Mouse (Mus musculus) forebrain, embryonic 15.5 days (tissue): ENCODE measurements at regions not wholly inside any gene's neighbourhood (a gene's known extent, or its start where the extent isn't known, plus 50 kb on each side); places are given as distances from the start of the nearest gene placed in this dataset.

Source experiments
- ATAC-seq: fragments of 200-750 bp; cut with Nextera tagmentation; replicated peaks from 2 replicates; pipeline ENCODE4 v1.8.0; 2017; ENCODE audit warnings: mild to moderate bottlenecking, moderate TSS enrichment, moderate library complexity
- H3K27ac ChIP-seq: fragments of 300-500 bp; sonication (generic); replicated peaks from 2 replicates; pipeline ENCODE4 v1.5.1; 2015; ENCODE audit warnings: mild to moderate bottlenecking, inconsistent platforms
- H3K27me3 ChIP-seq: fragments of 300-500 bp; sonication (generic); 2 replicates; pipeline ENCODE4 v1.6.1; 2015; ENCODE audit warnings: inconsistent platforms
- H3K36me3 ChIP-seq: fragments of 300-500 bp; sonication (generic); 2 replicates; pipeline ENCODE4 v1.6.1; 2015; ENCODE audit warnings: mild to moderate bottlenecking, inconsistent platforms
- H3K4me1 ChIP-seq: fragments of 300-500 bp; sonication (generic); 2 replicates; pipeline ENCODE4 v1.6.1; 2015; ENCODE audit warnings: inconsistent platforms
- H3K4me2 ChIP-seq: fragments of 300-500 bp; sonication (generic); replicated peaks from 2 replicates; pipeline ENCODE4 v1.6.1; 2015; ENCODE audit warnings: mild to moderate bottlenecking, inconsistent platforms
- H3K4me3 ChIP-seq: fragments of 300-500 bp; sonication (generic); 2 replicates; pipeline ENCODE4 v1.5.1; 2015; ENCODE audit warnings: mild to moderate bottlenecking, inconsistent platforms
- H3K9ac ChIP-seq: fragments of 300-500 bp; sonication (generic); replicated peaks from 2 replicates; pipeline ENCODE4 v1.6.1; 2015; ENCODE audit warnings: mild to moderate bottlenecking, inconsistent platforms
- H3K9me3 ChIP-seq: fragments of 300-500 bp; sonication (generic); 2 replicates; pipeline ENCODE4 v1.6.1; 2016; ENCODE audit warnings: inconsistent platforms
- WGBS: fragments of 180-500 bp; shearing (Covaris S2); methylation state at CpG from one replicate; pipeline ENCODE4 v1.1.7; 2015; ENCODE audit warnings: mixed read lengths; 5-methylcytosine and 5-hydroxymethylcytosine counted together

- Histone ChIP-seq H3K9me3 (no peaks in the 10 kb centered on the region), H3K4me1 (no peaks in the 10 kb centered on the region), H3K9ac (no peak overlapping the region), H3K4me2 (no peak overlapping the region), H3K27ac (no peak overlapping the region), H3K27me3 (no peaks in the 10 kb centered on the region), H3K36me3 (no peaks in the 10 kb centered on the region), H3K4me3 (no peak overlapping the region)
- 93% methylated on average over 17 of the region's 17 CpGs for WGBS
- no peak for ATAC-seq
Measured at GRCm38 (mm10) chr15:97188545-97188944, 58.4 kb upstream of the Pced1b start.

DNA sequence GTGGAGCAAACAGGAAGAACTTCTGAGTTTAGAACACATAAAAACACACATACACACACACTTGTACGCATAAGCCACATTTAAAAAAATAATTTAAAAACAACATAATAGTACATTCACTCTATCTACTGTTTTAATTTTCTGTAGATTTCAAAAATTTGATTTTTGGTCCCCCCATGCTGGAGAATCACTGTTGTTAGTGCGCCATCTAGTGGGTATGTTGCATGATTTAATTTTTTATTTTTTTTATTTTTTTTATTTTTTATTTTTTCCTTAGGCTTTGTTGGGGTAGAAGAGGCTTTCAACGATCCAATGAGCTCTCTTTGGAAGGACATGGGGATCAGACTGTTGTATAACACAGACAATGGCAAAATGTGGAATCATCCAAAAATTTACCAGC, 59.1 kb upstream of the Pced1b start:
- no peak for ATAC-seq
- H3K9ac ChIP-seq: no peak overlapping the region
- 38% methylated on average over 3 of the region's 3 CpGs for WGBS
- H3K27me3 ChIP-seq: no peaks in the 10 kb centered on the region
- H3K4me2 ChIP-seq: no peak overlapping the region
- no peaks in the 10 kb centered on the region for H3K4me1 ChIP-seq
- no peak overlapping the region for H3K4me3 ChIP-seq
- H3K27ac ChIP-seq: no peak overlapping the region
- H3K9me3 ChIP-seq: no peaks in the 10 kb centered on the region
- no peaks in the 10 kb centered on the region for H3K36me3 ChIP-seq

DNA sequence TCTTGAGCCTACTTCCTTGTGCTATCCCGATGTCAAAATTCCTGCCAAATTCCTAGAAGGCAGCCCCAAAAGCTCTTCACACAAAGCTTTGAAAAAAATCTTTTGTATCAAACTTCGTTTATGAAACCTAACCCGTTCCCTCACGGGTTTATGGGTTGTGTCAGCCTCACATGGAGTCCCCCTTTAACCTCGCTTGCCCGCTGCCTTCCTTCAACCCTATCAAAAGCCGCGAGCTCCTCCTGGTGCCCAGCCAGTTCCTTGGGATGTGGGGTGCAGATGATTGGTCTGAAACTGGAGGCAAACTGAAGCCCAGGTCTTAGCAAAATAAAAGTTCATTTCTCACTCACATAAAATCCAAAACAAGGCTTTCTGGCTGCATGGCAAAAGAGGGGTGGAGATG, 60.9 kb upstream of the Pced1b start:
- whole genome bisulfite sequencing: 69% methylated on average over 8 of the region's 8 CpGs
- Histone ChIP-seq H3K4me2 (no peak overlapping the region), H3K4me3 (no peak overlapping the region), H3K9me3 (no peaks in the 10 kb centered on the region), H3K9ac (no peak overlapping the region), H3K27ac (no peak overlapping the region), H3K27me3 (no peaks in the 10 kb centered on the region), H3K4me1 (peaks cover 8% of the 10 kb centered on the region), H3K36me3 (no peaks in the 10 kb centered on the region)
- ATAC-seq: no peak

DNA sequence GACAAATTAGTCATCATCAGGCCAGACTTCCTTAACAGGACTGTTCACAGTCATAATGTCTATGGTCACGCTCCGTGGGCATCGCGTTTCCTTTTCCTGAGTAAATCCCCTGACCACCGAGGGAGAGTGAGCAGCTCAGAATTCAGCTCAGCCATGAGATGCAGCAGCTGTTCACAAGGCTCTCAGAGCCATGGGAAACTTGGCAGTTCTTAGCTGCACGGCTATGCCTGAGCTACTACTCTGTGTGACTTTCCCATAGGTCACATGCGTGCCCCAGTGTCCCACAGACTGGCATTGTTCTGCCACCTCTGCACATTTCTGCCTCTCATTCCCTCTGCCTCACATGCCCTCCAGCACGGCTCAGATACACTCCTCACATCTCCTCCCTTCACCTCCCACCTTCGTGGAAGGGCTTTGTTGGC, 64.3 kb upstream of the Pced1b start:
- no peaks in the 10 kb centered on the region for H3K27me3 ChIP-seq
- H3K4me1 ChIP-seq: peaks cover 16% of the 10 kb centered on the region
- H3K36me3 ChIP-seq: no peaks in the 10 kb centered on the region
- H3K9me3 ChIP-seq: no peaks in the 10 kb centered on the region
- ATAC-seq: 0 out of 2 replicates have a peak, but pooled peaks have one; percentile 26
- no peak overlapping the region for H3K9ac ChIP-seq
- no peak overlapping the region for H3K4me3 ChIP-seq
- no peak overlapping the region for H3K4me2 ChIP-seq
- WGBS: 62% methylated on average over 9 of the region's 9 CpGs
- no peak overlapping the region for H3K27ac ChIP-seq

DNA sequence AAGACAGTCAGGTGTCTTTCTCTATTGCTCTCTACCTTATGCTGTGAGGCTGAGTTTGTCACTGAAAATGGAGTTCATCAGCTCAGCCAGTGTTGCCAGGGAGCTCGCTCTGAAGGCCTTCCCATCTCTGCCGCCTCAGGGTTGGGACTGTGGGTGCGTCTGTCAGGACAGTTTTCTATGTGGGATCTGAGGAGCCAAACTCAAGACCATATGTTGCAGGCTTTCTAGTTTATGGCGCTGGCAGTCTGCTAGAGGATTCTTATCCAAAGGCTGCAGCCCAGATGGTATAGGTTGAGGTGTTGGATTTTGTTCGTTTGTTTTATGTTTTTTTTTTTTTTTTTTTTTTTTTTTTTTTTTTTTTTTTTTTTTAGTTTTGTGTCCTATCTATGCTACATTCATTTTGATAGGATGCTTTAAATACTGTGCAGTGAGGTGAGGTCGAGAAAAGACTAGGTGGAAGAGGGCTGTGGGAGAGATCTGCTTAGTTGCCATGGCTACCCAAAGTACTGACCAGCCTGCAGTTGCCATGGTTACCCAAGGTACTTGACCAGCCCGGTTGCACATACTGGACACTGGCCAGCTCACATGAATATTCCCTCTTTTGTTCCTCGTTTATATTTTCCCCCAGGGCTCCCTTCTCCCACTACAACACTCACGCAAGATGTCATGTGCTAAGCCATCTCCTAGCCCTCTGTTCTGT, 65.8 kb upstream of the Pced1b start:
- no peak overlapping the region for H3K9ac ChIP-seq
- no peaks in the 10 kb centered on the region for H3K36me3 ChIP-seq
- H3K27me3 ChIP-seq: no peaks in the 10 kb centered on the region
- WGBS: 28% methylated on average over 9 of the region's 9 CpGs
- peaks cover 16% of the 10 kb centered on the region for H3K4me1 ChIP-seq
- ATAC-seq: peak; percentile 67
- no peaks in the 10 kb centered on the region for H3K9me3 ChIP-seq
- H3K4me2 ChIP-seq: no peak overlapping the region
- peak overlapping the region; percentile 28 for H3K27ac ChIP-seq
- H3K4me3 ChIP-seq: no peak overlapping the region

- H3K9me3 ChIP-seq: no peaks in the 10 kb centered on the region
- H3K4me1 ChIP-seq: peaks cover 16% of the 10 kb centered on the region
- 56% methylated on average over 3 of the region's 3 CpGs for WGBS
- no peaks in the 10 kb centered on the region for H3K36me3 ChIP-seq
- H3K4me2 ChIP-seq: no peak overlapping the region
- no peak for ATAC-seq
- H3K9ac ChIP-seq: no peak overlapping the region
- H3K27me3 ChIP-seq: no peaks in the 10 kb centered on the region
- peak overlapping the region; percentile 33; the same call in 1 of the 2 replicates for H3K27ac ChIP-seq
- no peak overlapping the region for H3K4me3 ChIP-seq
Measured at GRCm38 (mm10) chr15:97178286-97178685, 68.6 kb upstream of the Pced1b start.

GRCm38 (mm10) chr15:97177806-97178205, 69.1 kb upstream of the Pced1b start:
- ATAC-seq: no peak
- H3K4me2 ChIP-seq: no peak overlapping the region
- H3K4me3 ChIP-seq: no peak overlapping the region
- peaks cover 16% of the 10 kb centered on the region for H3K4me1 ChIP-seq
- no peak overlapping the region for H3K9ac ChIP-seq
- 76% methylated on average over 4 of the region's 4 CpGs for WGBS
- no peaks in the 10 kb centered on the region for H3K9me3 ChIP-seq
- H3K36me3 ChIP-seq: no peaks in the 10 kb centered on the region
- no peak overlapping the region for H3K27ac ChIP-seq
- H3K27me3 ChIP-seq: no peaks in the 10 kb centered on the region

DNA sequence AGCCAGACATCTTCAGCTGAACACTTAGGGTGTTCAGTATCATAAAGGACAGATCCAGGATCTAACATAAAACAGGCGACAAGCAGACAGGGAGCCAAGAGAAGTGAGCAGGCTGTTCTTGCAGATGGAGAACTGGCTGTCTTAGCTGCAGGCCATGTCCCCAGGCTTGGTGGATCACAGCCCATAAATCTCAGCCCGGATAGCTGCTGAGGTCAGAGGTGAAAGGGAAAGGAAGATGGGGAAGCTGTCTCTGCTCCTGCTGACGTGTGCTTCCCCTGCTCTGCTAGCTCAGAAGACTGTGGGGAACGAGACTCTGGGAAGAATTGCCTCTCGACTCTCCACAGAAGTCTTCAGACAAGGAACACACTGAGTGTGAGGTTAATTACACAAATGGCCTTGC, 71.9 kb upstream of the Pced1b start:
- Histone ChIP-seq H3K4me1 (no peaks in the 10 kb centered on the region; the same call in 1 of the 2 replicates), H3K4me2 (no peak overlapping the region), H3K9ac (no peak overlapping the region), H3K36me3 (no peaks in the 10 kb centered on the region), H3K4me3 (no peak overlapping the region), H3K27ac (no peak overlapping the region), H3K9me3 (no peaks in the 10 kb centered on the region), H3K27me3 (no peaks in the 10 kb centered on the region)
- ATAC-seq: no peak
- WGBS: 69% methylated on average over 5 of the region's 5 CpGs

DNA sequence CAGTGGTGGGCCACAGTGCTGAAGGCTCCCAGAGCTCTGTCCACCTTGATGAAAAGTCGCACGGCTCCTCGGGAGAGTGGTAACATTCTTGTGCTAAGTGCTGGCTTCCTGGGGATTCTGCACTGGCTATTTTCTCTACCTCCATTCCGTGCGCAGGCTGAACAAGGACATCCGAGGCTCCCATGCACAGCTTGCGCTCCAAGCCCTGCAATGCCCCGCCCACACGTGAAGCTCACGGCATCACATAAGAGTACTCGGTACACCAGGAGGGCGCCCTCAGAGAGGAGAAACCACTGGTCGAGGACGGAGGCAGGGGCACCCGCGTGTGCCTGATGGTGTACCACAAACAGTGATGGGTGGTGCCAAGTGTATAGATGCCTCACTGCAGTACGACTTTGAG, 73.7 kb upstream of the Pced1b start:
- Histone ChIP-seq H3K36me3 (no peaks in the 10 kb centered on the region), H3K27ac (no peak overlapping the region), H3K4me3 (no peak overlapping the region), H3K27me3 (no peaks in the 10 kb centered on the region), H3K4me2 (no peak overlapping the region), H3K9me3 (no peaks in the 10 kb centered on the region), H3K9ac (no peak overlapping the region), H3K4me1 (no peaks in the 10 kb centered on the region; the same call in 1 of the 2 replicates)
- ATAC-seq: no peak
- WGBS: 79% methylated on average over 17 of the region's 17 CpGs

DNA sequence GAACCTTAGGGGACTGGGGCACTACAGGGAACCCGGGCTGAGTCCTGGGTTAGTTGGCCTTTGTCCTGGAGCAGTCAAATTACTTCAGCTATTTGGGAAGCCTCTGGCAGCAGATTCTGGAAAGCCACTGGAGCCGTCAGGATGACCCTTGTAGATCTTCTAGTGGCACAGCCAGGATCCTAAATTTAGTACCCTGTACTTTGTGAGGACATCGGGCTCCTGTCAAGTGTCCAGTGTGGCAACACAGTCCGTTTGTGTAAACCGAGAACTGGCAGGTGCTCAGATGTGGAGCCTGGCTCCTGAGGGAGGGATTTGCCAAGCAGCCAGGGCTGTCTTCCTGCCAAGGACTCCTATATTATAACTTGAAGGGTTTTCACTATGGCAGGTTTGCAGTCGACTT, 76.8 kb upstream of the Pced1b start:
- H3K9me3 ChIP-seq: no peaks in the 10 kb centered on the region
- no peak for ATAC-seq
- WGBS: 76% methylated on average over 6 of the region's 6 CpGs
- no peak overlapping the region for H3K4me3 ChIP-seq
- no peak overlapping the region for H3K4me2 ChIP-seq
- no peaks in the 10 kb centered on the region for H3K27me3 ChIP-seq
- H3K9ac ChIP-seq: no peak overlapping the region
- H3K4me1 ChIP-seq: no peaks in the 10 kb centered on the region
- H3K36me3 ChIP-seq: no peaks in the 10 kb centered on the region
- H3K27ac ChIP-seq: no peak overlapping the region

- 88% methylated on average over 10 of the region's 10 CpGs for WGBS
- no peak for ATAC-seq
Measured at GRCm38 (mm10) chr15:97169381-97169780, 77.5 kb upstream of the Pced1b start.

DNA sequence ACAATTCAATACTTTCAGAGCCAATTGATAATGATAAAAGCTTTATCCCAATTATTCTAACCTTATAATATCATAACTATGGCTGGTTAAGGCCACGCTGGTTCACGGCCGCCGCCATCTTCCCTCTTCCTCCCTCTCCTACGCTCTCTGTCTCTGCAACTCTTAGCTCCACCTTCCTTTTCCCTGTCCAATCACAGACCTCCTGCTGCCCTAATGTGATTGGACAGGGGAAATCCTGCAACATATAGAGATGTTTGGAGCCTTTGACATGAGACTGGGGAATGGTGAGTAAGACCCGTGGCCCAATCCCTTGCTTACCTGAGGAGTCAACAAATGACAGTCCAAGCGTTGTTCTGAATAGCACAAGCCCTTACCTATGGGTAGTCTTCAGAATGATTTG, 79.8 kb upstream of the Pced1b start:
- 96% methylated on average over 7 of the region's 7 CpGs for WGBS
- ATAC-seq: no peak
- Histone ChIP-seq H3K4me2 (no peak overlapping the region), H3K36me3 (no peaks in the 10 kb centered on the region), H3K4me1 (no peaks in the 10 kb centered on the region), H3K9ac (no peak overlapping the region), H3K4me3 (no peak overlapping the region), H3K9me3 (no peaks in the 10 kb centered on the region), H3K27me3 (no peaks in the 10 kb centered on the region), H3K27ac (no peak overlapping the region)

More at GRCm38 (mm10) chr15:97169381-97169780, 77.5 kb upstream of the Pced1b start:
- H3K27ac ChIP-seq: no peak overlapping the region
- H3K9me3 ChIP-seq: no peaks in the 10 kb centered on the region
- no peaks in the 10 kb centered on the region for H3K4me1 ChIP-seq
- no peaks in the 10 kb centered on the region for H3K27me3 ChIP-seq
- no peak overlapping the region for H3K4me2 ChIP-seq
- no peak overlapping the region for H3K9ac ChIP-seq
- H3K36me3 ChIP-seq: no peaks in the 10 kb centered on the region
- H3K4me3 ChIP-seq: no peak overlapping the region

- Histone ChIP-seq H3K4me2 (no peak overlapping the region), H3K9me3 (no peaks in the 10 kb centered on the region), H3K4me1 (no peaks in the 10 kb centered on the region), H3K36me3 (no peaks in the 10 kb centered on the region), H3K27me3 (no peaks in the 10 kb centered on the region), H3K27ac (no peak overlapping the region), H3K4me3 (no peak overlapping the region), H3K9ac (no peak overlapping the region)
- no peak for ATAC-seq
- WGBS: 90% methylated on average over 15 of the region's 15 CpGs
Measured at GRCm38 (mm10) chr15:97164616-97165015, 82.3 kb upstream of the Pced1b start.
